Mouse (Mus musculus) layer of hippocampus, postnatal 14 days (tissue): ENCODE data around the gene Rnasek. TPM values are rescaled to one million over a fixed set of nuclear protein-coding genes. Genes with fewer than 3 reads are reported as not detected.
A peak's percentile ranks its signal among the peaks of the same experiment; 100 is the strongest.

Experiments
- DNase-seq, 2 experiments: peaks; one replicate each; pipeline ENCODE4 v3.0.0; 2021 to 2022; ENCODE audit warnings: low spot score in 2 of 2, mixed read lengths in 1 of 2
- long read RNA-seq, 2 experiments: library from polyadenylated mRNA; stranded (forward); transcript quantifications; one replicate each; pipeline ENCODE4 v2.0.0; 2021
- total RNA-seq, 2 experiments: library from RNA; stranded (reverse); gene quantifications; 2 replicates each; pipeline ENCODE4 v1.2.3; 2021

The Rnasek gene
- 100 to 1,000 TPM; 280 to 324 TPM for total RNA-seq
- long read RNA-seq, experiment 1, transcript Rnasek-201 (3 exons, 611 nt): minor isoform, 79 of 171 reads
- long read RNA-seq, experiment 1, transcript Rnasek-203 (2 exons, 465 nt): major isoform, 88 of 171 reads
- long read RNA-seq, experiment 1, partial matches to known transcripts: 0 of 171 reads
- long read RNA-seq, experiment 1, other reads (novel, unspliced or antisense): 4 of 171 reads
- long read RNA-seq, experiment 2, transcript Rnasek-203 (2 exons, 465 nt): major isoform, 211 of 417 reads
- long read RNA-seq, experiment 2, transcript Rnasek-201 (3 exons, 611 nt): minor isoform, 185 of 417 reads
- long read RNA-seq, experiment 2, transcript Rnasek-202 (3 exons, 779 nt): minor isoform, 6 of 417 reads
- long read RNA-seq, experiment 2, partial matches to known transcripts: 15 of 417 reads
- long read RNA-seq, experiment 2, other reads (novel, unspliced or antisense): 0 of 417 reads

- peak; percentile 90 to 95 for DNase-seq
These were observed at the start of gene Rnasek, which contains the start of gene Gm21988 for GRCm38 (mm10) chr11:70239541-70240279. Gene Rnasek, minus strand, starts transcription at chr11:70239842. Gene Gm21988, minus strand, starts transcription at chr11:70239830.

- peak; percentile 9 to 45 for DNase-seq
These were observed 49.6 kb upstream of the Rnasek start for GRCm38 (mm10) chr11:70289236-70289635.

- no peak for DNase-seq
These were observed 48.5 kb upstream of the Rnasek start for GRCm38 (mm10) chr11:70288102-70288501.

- no peak for DNase-seq
These were observed 46.0 kb upstream of the Rnasek start for GRCm38 (mm10) chr11:70285686-70286085.

- no peak for DNase-seq
These were observed 45.1 kb upstream of the Rnasek start for GRCm38 (mm10) chr11:70284757-70285156.

GRCm38 (mm10) chr11:70283666-70284065, 44.0 kb upstream of the Rnasek start:
- no peak for DNase-seq

GRCm38 (mm10) chr11:70280441-70280840, 40.8 kb upstream of the Rnasek start:
- peak in 1 of 2 experiments; percentile 14 for DNase-seq

- DNase-seq: no peak
These were observed 39.3 kb upstream of the Rnasek start for GRCm38 (mm10) chr11:70278961-70279360.

GRCm38 (mm10) chr11:70271641-70272040, 32.0 kb upstream of the Rnasek start:
- DNase-seq: peak in 1 of 2 experiments; percentile 20

GRCm38 (mm10) chr11:70266405-70266804, 26.8 kb upstream of the Rnasek start:
- no peak for DNase-seq

- no peak for DNase-seq
These were observed 26.2 kb upstream of the Rnasek start for GRCm38 (mm10) chr11:70265819-70266218.

- DNase-seq: no peak
These were observed 25.6 kb upstream of the Rnasek start for GRCm38 (mm10) chr11:70265252-70265651.

GRCm38 (mm10) chr11:70259035-70259434, 19.4 kb upstream of the Rnasek start:
- no peak for DNase-seq

GRCm38 (mm10) chr11:70254931-70255531, 15.4 kb upstream of the Rnasek start, which contains the start of gene Alox12:
Gene Alox12, minus strand, starts transcription at chr11:70255353.
- no peak for DNase-seq

GRCm38 (mm10) chr11:70254337-70254736, 14.7 kb upstream of the Rnasek start:
- no peak for DNase-seq

- no peak for DNase-seq
These were observed 12.2 kb upstream of the Rnasek start for GRCm38 (mm10) chr11:70251853-70252252.

GRCm38 (mm10) chr11:70250150-70250549, 10.5 kb upstream of the Rnasek start:
- no peak for DNase-seq

- peak in 1 of 2 experiments; percentile 68 for DNase-seq
These were observed 7.6 kb upstream of the Rnasek start for GRCm38 (mm10) chr11:70247136-70247845.

GRCm38 (mm10) chr11:70242591-70242990, 2.9 kb upstream of the Rnasek start:
- DNase-seq: no peak

- no peak for DNase-seq
These were observed 826 bp downstream of the Rnasek start for GRCm38 (mm10) chr11:70238591-70239440.
